Mouse (Mus musculus): ENCODE results near the gene Nkiras2.
"Not testable (repeated sequence)": the region's sequence is repeated elsewhere in the genome, so short reads cannot be mapped to it uniquely, and the experiment has no call there.

Gene Nkiras2

DNA sequence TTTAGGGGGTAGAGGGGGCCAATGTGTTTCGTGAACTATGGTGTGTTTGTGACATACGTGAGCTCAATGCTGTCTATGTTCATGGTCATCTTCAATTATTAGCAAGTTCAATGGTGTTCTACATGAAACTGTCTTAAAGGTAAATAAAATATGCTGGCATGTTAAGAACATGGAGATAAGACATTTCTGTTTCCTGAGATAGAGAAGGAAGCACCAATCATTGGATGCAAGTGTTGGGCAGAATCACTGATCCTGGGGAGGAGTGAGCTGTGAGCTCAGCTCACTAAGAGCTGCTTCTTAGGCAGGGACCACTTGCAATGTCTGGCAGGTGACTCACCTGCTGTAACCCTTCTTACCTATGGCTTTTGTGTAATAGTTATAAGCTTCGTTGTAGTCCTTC is 17.7 kb upstream of the Nkiras2 start:
- no peak for DNase-seq

DNA sequence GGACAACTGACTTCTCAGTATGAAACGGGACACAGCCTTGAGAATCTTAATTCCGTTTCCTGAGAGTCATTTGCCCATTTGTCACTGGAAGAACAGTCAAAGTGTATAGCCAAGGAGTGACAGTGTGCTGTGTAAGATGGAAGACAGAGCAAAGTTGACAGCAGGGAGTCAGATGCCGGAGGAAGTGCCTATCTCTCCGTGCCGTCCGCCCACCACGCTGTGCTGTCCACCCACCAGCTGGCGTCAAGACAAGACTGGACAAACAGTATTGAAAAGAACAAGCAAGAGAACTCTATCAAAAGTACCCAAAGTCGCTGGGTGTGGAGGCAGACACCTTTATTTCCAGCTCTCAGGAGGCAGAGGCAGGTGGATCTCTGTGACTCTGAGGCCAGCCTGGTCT is 15.9 kb upstream of the Nkiras2 start:
- DNase-seq, result peak in 1 of 2 experiments; percentile 46

- peak; percentile 40 to 53 for DNase-seq
Observed at GRCm38 (mm10) chr11:100603813-100604212, 15.2 kb upstream of the Nkiras2 start.

DNA sequence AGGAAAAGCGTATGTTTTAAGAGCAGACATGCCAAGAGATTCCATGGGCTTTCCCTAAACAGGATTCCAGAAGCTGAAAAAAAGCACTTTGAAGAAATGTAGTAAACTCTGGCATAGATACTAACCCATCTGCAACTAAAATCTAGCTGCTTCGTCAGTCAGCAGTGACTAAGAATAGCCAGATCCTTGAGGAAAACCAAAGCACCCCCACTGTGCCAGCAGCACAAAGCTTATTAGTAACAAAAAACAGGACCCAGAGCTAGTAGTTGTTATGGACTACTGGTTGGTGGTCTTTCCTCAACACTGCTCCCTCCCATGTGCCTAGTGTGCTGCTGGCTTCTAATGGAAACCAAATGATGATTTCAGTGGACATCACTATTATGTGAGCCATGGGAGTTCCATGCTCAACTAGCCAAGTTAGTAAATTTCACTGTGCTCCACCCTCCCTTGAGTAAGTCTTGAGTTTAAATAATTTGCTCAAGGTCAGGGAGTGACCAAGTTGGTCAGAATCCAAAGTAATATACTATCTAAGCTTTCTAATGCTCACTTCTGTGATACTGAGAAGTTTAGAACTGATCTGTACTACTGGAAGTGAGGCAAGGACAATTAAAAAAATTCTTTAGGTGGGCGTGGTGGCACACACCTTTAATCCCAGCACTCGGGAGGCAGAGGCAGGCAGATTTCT is 14.6 kb upstream of the Nkiras2 start:
- peak in 1 of 2 experiments; percentile 53 for DNase-seq

- peak; percentile 60 to 67 for DNase-seq
Observed at GRCm38 (mm10) chr11:100605451-100605850, 13.6 kb upstream of the Nkiras2 start.

DNA sequence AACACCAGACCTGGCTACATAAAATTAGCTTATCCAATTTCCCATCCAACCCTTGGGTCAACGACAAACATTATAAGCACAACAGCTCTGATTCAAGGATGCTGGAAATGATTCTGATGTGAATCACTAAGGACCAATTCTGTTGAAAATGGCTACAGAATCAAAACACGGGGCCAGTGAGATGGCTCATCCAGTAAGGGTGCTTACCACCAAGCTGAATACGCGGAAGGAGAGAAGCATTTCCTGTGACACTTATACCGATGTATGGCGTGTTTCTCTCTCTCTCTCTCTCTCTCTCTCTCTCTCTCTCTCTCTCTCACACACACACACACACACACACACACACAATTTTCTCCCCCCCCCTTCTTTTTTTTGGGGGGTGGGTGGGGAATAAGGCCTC is 11.9 kb upstream of the Nkiras2 start:
- no peak for DNase-seq

DNA sequence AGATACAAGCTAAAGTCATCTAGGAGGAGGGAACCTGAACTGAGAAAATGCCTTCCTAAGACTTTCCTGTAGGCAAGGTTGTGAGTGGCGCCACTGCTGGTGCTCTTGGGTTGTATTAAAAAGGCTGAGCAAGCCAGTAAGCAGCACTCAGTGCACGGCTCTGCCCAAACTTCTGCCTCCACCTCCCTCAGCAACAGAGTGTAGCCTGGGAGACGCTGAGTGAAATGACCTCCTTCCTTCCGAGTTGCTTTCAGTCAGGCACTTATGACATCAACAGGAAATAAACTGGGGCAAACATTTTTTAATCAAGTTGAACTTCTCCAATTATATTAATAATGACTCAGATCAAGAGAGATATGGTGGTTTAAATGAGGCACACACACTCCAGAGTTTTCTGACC is 10.2 kb upstream of the Nkiras2 start:
- DNase-seq, result no peak

GRCm38 (mm10) chr11:100609355-100609996 is 9.6 kb upstream of the Nkiras2 start:
- no peak for DNase-seq

DNA sequence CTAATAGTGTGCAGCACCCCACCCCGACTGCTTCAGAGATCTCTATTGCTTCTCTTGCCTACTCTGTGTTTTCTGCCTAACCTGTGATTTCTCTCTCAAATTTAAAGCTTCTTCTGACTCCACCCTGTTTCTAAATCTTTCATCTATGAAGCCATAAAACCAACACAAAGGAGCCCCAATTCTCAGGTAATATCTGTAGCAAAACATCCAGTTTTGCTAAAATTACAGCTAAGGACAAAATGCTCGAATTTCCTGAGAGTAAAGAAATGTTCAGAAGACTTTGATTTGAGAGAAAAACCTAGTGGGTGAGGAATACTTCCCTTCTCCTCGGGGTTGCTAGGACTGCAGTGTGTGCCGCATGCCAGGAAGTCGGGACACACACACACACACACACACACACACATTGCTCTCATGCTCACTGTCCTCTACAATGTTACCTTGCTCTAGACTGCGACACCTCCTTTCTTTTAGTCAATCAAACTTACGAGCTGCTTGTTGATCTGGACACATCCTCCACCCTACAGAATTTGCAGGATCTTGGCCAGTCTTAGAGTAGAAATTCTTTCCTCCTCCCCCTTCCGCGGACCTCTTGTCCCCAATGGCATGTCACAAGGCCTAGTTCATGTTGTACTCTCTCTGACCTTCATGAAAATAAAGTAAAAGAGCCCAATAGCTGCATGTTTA is 8.9 kb upstream of the Nkiras2 start:
- no peak for DNase-seq

DNA sequence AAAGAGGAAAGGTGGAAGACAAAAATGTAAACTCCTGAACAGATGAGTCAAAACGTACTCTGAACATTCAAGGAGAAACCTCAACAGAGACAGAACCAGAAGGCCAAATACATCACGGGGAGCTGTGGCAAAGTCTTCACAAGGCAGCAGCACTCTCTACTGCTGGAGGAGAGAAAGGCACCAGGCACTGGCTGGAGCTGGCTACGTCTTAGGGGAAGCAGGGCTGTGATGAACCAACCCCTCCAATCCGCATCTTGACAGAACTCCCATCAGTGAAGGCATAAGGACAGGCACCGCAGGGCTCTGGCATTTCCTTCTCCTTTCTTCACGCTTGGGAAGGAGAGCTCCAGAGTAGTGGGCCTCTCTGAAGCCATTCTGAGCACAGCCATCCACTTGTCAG is 7.4 kb upstream of the Nkiras2 start:
- peak in 1 of 2 experiments; percentile 61 for DNase-seq

- no peak for DNase-seq
Observed at GRCm38 (mm10) chr11:100613241-100613640, 5.8 kb upstream of the Nkiras2 start.

DNA sequence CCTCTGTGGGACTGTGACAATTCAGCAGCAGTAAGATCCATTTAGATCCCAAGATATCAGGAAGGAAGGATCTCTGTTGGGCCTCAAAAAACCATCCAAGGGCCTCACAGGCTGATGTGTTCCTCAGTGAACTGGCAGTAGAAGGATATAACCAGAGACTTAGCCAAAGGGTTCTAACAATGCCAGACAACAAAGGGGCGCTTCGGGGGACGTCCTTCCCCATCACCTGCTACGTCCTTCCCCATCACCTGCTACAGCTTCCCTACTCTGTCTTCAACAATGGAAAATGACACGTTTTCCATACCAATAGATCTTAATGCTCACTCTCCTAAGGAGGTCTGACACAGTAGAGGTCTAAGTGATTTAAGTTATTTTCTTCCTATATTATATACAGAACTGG is 2.7 kb upstream of the Nkiras2 start:
- DNase-seq, result no peak

GRCm38 (mm10) chr11:100616836-100617235 is 2.2 kb upstream of the Nkiras2 start:
- DNase-seq, result not testable (repeated sequence)

- DNase-seq, result no peak
Observed at GRCm38 (mm10) chr11:100617480-100617879, 1.6 kb upstream of the Nkiras2 start.

GRCm38 (mm10) chr11:100619485-100619975 is 486 bp downstream of the Nkiras2 start:
- DNase-seq, result peak; percentile 96 to 97

- no peak for DNase-seq
Observed at GRCm38 (mm10) chr11:100619982-100620381, 938 bp downstream of the Nkiras2 start, which contains the start of gene Dnajc7. Dnajc7 (minus strand) TSS chr11:100620168.

GRCm38 (mm10) chr11:100622714-100623113 is 3.7 kb downstream of the Nkiras2 start:
- peak; percentile 97 for DNase-seq

DNA sequence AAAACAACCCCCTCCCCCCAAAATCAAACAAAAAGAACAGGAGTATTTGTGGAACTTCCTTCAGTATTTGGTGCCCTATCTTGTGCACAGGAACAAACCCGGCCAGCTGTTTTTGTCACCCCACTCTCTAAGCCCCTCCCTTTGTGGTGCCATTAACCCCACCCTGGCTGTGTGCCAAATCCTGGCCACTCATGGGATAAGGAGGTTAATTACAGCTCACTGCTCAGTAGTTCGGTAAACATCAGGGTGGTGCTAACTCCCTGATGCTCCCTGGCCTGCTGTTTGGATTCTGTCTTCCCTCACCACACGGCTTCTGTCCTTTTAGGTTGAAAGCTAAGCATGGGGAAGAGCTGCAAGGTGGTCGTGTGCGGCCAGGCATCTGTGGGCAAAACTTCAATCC is 4.8 kb downstream of the Nkiras2 start:
- DNase-seq, result peak in 1 of 2 experiments; percentile 51

DNA sequence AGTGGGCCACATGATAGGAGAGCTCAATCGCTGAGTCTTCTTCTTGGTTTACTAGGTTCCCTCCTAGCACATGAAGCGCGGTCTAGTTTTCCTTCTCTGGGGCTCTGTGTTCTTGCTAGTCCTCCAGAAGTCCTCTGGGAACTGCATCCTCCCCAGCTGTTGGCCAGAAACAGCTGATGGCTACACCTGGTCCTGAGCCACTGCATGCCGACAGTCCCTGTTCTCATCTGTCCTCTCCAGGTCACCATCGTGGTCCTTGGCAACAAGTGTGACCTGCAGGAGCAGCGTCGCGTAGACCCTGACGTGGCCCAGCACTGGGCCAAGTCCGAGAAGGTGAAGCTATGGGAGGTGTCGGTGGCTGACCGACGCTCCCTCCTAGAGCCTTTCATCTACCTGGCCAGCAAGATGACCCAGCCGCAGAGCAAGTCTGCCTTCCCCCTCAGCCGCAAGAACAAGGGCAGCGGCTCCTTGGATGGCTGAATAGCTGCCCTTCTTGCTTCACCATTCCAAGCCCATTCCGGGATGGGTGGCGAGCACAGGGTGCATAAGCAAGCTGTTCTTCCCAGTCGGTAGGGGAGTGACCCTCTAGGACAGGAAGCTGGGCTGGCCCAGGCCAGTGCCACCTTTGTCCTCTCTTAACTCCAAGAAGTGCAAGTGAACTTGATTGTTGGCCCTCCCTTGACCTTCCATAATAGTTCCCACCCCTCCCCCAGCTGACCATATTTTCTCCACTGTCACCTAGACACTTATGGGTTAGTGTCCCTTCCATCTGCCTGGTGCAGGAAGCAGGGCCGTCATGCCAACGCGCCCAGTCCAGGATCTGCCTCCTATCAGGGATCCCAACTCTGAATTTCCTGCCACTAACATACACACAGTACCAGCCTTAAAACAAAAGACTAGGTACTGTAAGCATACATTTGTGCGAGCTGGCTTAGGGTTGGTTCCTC is 7.0 kb downstream of the Nkiras2 start:
- no peak for DNase-seq

- peak; percentile 74 to 87 for DNase-seq
Observed at GRCm38 (mm10) chr11:100626701-100627195, 7.7 kb downstream of the Nkiras2 start.

DNA sequence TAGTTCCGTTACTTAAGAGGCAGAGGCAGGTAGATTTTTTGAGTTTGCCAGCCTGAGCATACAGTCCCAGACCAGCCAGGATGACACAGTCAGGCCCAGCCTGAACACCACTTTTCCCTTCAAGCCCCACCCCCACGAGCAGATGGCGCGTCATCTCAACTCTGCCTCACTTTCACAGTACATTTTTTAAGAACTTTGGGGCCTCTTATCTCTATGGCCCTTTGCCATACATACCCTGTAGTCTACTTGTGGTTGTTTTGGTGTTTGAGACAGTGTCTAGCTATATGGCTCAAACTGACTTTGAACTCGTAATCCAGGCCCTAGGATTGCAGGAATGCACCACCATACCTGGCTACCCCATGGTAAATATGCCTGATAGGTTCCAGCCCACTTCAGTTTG is 9.0 kb downstream of the Nkiras2 start:
- DNase-seq, result no peak

DNA sequence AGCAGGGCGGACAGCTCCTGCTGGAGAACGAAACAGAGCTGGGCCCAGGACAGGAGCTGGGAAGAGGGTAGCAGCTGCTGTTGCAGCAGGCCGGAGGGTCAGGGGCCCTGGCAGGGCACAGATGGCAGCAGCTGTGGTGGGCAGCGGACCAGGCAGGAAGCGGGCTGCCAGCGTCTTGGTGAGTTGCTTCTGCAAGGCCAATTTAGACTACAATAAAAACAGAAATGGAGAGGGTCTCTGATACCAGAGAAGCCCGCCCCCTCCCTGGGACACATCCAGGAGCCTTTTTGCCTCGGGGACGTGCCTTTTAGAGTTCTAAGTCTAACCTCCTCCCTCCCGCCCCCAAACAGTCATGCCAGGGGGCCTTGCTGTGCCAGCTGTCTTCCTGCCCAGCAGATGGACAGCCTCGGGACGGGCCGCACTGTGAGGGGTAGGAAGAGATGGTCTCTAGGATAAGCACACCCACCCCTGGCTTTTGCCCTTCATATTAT is 9.9 kb downstream of the Nkiras2 start:
- peak in 1 of 2 experiments; percentile 49 for DNase-seq
